Mouse (Mus musculus): Measurements from ENCODE around the gene Gpr157.
A peak's percentile ranks its signal among the peaks of the same experiment; 100 is the strongest.

The Gpr157 gene

GRCm38 (mm10) chr4:150072416-150073101 is 14.6 kb upstream of the Gpr157 start:
- DNase-seq, result peak; percentile 33

- no peak for DNase-seq
These were observed 14.1 kb upstream of the Gpr157 start for GRCm38 (mm10) chr4:150073102-150073473.

GRCm38 (mm10) chr4:150075350-150075749 is 11.8 kb upstream of the Gpr157 start:
- DNase-seq, result no peak

GRCm38 (mm10) chr4:150076147-150076546 is 11.0 kb upstream of the Gpr157 start:
- no peak for DNase-seq

- DNase-seq, result no peak
These were observed 8.5 kb upstream of the Gpr157 start for GRCm38 (mm10) chr4:150078646-150079045.

- DNase-seq, result no peak
These were observed 7.9 kb upstream of the Gpr157 start for GRCm38 (mm10) chr4:150079244-150079643.

- no peak for DNase-seq
These were observed 6.7 kb upstream of the Gpr157 start for GRCm38 (mm10) chr4:150080330-150080967.

GRCm38 (mm10) chr4:150085366-150085765 is 1.8 kb upstream of the Gpr157 start:
- no peak for DNase-seq

GRCm38 (mm10) chr4:150086841-150087160 is 364 bp upstream of the Gpr157 start:
- DNase-seq, result no peak

- peak; percentile 59 for DNase-seq
These were observed 845 bp downstream of the Gpr157 start for GRCm38 (mm10) chr4:150087890-150088530.

GRCm38 (mm10) chr4:150089121-150089520 is 2.0 kb downstream of the Gpr157 start:
- DNase-seq, result peak; percentile 54

- no peak for DNase-seq
These were observed 4.9 kb downstream of the Gpr157 start for GRCm38 (mm10) chr4:150091887-150092582.

- DNase-seq, result no peak
These were observed 5.4 kb downstream of the Gpr157 start for GRCm38 (mm10) chr4:150092583-150092902.

GRCm38 (mm10) chr4:150093560-150094462 is 6.6 kb downstream of the Gpr157 start:
- DNase-seq, result no peak

- no peak for DNase-seq
These were observed 7.3 kb downstream of the Gpr157 start for GRCm38 (mm10) chr4:150094463-150094789.

GRCm38 (mm10) chr4:150096309-150096708 is 9.1 kb downstream of the Gpr157 start:
- DNase-seq, result no peak

GRCm38 (mm10) chr4:150097847-150098246 is 10.7 kb downstream of the Gpr157 start:
- DNase-seq, result no peak

GRCm38 (mm10) chr4:150098880-150099279 is 11.7 kb downstream of the Gpr157 start:
- peak; percentile 76 for DNase-seq

GRCm38 (mm10) chr4:150102822-150103221 is 15.7 kb downstream of the Gpr157 start:
- DNase-seq, result no peak

- DNase-seq, result no peak
These were observed 18.5 kb downstream of the Gpr157 start for GRCm38 (mm10) chr4:150105671-150106070.

GRCm38 (mm10) chr4:150106637-150107036 is 19.5 kb downstream of the Gpr157 start:
- peak; percentile 58 for DNase-seq

- no peak for DNase-seq
These were observed 22.5 kb downstream of the Gpr157 start for GRCm38 (mm10) chr4:150109636-150110035.

GRCm38 (mm10) chr4:150110373-150110772 is 23.2 kb downstream of the Gpr157 start:
- no peak for DNase-seq

Data from cerebellum, adult 11-12 months (tissue).